Mouse (Mus musculus) neural tube, embryonic 10.5 days (tissue): ENCODE results near the gene Hoxa4.

Source experiments
- DNase-seq: peaks from one replicate; pipeline ENCODE4 v3.0.0-alpha.2; 2017; ENCODE audit warnings: low spot score; ENCODE audit errors: extremely low spot score

Hoxa4 gene

DNA sequence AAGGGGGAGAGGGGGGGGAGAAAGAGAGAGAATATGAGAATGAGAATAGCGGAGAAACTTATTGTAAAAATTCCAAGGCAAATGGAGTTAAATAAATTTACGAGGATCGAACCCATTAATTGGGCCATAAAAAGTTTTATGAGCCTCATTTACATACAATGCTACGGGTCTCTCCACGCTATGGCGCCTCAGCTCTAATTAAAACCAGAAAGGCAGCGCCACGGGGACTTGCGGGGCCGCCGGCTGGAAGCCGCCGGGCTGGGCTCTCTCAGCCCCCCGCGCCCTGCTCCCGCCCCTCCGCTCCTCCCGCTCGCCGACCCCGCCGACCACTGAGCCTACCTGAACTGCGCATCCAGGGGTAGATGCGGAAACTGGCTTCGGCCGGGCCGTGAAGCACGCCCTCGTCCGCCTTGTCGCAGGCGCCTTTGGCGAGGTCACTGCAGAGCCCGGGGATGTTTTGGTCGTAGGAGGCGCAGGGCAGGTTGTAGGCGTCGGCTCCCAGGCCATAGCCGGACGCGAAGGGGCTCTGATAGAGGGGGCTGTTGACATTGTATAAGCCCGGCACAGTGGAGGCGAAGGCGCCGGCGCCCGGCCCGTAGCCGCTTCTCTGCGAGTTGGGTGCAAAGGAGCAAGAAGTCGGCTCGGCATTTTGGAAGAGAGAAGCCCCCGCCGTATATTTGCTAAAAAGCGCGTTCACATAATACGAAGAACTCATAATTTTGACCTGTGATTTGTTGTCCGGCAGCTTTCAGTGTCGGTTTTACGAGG lies 25.3 kb upstream of the Hoxa4 start:
- no peak for DNase-seq

DNA sequence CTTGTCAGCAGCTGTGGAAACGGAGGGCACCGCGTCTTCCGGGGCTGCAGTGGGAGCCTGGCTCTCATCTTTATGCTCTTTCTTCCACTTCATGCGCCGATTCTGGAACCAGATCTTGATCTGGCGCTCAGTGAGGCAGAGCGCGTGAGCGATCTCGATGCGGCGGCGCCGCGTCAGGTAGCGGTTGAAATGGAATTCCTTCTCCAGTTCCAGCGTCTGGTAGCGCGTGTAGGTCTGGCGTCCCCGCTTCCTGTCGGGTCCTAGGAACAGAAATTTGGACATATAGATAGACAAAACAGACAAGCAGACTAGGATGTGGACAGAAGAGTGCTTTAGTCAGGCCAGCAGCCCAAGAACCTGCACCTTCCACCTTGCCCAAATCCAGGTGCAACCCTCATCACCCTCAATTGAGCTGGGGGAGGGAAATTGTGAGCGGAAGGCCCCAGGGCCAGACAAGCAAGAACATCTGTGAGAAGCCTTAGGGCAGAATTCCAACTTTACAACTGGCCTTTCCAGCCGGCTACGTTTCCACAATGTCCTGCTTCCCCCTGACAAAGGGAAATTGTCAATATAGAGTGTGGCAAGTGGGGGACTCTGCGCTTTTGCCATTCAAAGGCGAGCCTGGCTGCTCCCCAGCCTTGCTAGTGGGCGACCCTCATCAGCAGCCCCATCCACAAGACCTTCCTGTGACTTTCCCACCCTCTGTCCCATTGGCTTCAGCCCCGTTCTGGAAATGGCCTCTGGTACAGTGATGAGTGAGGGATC lies 24.4 kb upstream of the Hoxa4 start:
- DNase-seq = no peak

DNA sequence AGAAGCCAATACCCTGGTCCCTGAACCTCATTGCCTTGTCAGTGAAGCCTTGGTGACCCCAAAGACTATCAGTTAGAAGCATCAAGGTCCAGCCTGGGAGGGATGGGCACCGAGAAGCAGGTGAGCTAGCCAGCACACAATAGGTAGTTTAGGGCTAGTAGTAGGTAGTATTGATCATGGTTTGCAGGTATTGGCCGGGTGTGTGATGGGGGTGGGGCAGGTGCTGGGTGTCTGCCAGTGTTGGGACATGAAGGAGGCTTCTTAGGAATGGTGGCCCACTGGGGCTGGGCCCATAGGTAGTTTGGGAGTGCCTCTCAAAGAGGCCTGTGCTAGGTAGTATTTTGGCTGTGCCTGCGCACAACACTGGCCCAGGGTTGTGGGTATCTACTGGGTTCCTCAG lies 23.5 kb upstream of the Hoxa4 start:
- DNase-seq = no peak

DNA sequence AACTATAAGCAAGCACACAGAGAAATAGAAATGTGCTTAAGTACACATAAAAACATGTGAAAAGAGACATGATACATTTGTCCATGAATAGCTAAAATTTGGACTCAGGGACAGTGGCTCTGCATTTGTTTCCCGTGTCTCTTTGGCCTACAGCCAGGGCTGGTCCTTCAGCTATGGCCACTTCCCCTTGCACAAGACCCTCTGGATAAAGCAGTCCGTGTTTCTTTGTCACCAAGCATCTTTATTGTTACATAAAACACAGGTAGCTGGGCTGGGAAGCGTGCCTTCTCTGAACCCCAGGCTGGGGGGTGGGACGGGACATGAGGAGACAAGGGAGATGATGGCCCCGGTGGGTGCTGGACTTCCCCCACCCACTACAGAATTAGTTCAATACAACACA lies 22.7 kb upstream of the Hoxa4 start:
- DNase-seq = no peak

DNA sequence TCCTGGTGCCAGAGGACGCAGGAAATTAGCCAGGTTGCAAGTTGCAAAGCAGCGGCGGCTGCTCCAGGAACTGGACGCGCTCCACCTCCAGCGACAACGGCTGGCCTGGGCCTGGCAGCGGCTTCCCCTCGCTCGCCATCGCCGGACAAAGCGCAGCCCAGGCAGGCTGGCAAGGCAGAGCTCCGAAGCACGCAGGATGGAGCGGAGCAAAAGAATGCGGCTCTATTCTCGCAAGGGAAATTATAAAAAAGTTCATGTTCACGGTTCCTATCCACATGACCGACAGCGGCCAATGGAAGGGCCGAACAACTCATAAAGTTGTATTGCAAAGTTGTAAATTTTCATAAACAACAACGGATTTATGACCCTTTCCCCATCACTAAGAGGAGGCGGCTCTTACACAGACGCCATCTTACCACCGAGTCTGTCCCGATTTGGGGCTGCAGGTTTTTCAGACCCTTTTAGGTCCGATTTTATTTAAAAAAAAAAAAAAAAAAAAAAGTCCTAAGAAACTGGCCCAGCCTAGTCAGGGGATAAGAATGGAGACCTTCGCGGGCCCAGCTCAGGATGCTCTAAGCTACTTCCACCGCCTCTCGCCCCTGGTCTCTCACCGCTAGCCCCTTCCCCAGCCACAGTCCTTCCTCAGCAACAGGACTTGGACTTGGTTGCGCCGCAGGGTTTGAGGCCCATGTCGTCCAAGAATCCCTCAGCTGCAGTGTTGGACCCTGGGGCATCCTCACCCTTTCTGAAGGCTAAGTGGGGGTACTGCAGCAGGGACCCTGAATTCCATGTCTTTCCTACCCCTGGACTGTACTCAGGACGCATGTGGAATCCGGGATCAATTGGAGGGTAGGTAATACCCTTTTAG lies 21.8 kb upstream of the Hoxa4 start, which contains the start of the genes Hoxa3 and Gm28308:
Hoxa3 (minus strand) TSS at position 218 of the 868 bp plus-strand sequence.
Gm28308 (minus strand) TSS at position 221 of the 868 bp plus-strand sequence.
- DNase-seq = no peak

DNA sequence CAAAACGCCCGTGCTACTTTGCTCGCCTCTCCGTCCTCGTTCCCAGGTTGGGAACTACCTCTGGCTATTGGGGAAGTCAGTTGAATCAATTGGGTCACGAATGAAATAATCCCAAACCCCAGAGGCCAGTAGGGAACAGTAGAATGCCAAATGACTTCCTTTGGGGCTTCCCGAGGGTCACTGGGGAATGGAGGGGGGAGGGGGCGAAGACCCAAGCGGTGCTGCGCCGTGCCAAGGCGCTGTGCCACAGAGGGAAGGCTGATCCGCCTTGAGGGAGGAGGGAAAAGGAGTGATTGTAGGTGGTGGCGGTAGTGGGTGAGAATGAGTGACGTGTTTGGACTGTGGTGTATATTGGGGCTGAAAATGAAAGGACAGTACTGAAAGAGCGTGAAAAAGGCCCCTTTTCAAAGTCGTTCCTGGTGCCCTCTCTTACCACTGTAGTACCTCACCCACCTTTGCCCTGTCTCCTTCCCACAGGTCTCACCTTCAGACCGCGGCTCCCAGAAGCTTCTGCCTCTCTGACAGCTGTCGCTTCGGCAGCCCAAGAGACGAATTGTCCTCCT lies 21.1 kb upstream of the Hoxa4 start:
- DNase-seq = no peak

DNA sequence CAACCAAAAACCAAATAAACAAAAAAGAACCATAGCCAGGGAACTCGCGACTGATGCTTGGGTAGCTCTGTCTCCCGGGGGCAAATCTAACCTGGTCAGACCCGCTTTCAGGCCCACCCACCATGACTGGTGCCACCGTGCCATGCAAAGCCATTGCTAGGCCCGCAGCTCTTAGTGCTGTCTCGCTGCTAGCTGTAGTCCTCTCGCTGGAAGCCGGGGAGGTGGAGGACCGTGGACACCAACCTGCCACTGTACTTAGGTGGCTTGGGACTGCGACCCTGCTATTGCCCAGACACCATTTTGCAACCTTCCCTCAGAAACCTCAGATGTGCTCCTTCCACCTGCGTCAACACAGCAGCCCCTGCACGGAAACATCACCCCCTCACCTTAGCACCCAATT lies 20.4 kb upstream of the Hoxa4 start:
- no peak for DNase-seq

DNA sequence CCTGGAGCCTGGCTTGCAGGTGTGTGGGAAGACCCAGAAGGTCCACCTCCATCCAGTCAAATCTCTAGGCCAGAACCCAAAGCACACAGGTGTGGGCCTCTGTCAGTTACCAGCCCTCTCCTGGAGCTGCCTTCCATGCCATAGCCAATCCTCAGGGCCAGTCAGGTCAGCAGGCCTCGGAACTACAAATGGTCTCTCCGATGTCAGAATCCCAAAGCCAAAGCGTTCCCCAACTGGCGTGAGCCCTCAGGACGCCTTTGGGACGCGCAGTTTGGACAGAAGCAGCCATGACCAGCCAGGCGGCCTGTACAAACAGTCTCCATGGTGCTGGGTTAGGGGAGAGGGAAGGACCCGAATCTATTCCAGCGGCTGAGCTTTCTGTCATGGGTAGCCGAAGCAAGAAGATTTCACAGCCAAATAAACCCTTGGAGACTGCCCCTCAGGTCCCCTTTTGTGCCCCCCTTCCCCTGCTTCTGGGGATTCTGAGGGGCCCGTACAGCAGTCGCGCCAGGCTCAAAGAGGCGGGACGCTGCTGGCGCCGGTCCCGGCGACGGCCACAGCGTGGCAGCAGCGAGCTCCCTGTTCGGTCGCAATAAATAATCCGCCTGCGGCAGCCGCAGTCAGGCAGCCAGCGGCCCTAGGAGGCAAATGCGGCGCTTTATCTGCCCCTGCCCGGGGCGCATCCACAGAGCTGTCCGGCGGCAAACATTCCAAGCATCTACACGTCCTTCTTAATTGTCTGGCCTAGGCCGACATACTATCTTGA lies 19.8 kb upstream of the Hoxa4 start:
- peak; percentile 88 for DNase-seq

DNA sequence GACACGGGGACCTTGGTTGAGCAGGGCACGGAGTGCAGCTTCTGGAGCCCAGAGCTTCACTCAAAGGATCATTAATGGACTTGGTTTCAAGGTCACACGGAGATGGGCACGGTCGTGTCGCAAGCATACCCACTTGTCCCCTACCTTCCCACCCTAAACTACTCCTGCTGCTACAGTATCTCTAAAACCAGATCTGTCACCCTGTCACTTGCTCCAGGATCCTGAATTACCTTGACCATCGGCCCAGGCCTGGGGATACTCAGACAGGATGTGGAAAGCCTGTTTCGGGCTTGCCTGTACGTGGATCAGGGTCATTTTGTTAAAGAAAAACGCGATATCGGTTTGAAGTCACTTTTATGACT lies 18.1 kb upstream of the Hoxa4 start:
- DNase-seq = peak; percentile 62

DNA sequence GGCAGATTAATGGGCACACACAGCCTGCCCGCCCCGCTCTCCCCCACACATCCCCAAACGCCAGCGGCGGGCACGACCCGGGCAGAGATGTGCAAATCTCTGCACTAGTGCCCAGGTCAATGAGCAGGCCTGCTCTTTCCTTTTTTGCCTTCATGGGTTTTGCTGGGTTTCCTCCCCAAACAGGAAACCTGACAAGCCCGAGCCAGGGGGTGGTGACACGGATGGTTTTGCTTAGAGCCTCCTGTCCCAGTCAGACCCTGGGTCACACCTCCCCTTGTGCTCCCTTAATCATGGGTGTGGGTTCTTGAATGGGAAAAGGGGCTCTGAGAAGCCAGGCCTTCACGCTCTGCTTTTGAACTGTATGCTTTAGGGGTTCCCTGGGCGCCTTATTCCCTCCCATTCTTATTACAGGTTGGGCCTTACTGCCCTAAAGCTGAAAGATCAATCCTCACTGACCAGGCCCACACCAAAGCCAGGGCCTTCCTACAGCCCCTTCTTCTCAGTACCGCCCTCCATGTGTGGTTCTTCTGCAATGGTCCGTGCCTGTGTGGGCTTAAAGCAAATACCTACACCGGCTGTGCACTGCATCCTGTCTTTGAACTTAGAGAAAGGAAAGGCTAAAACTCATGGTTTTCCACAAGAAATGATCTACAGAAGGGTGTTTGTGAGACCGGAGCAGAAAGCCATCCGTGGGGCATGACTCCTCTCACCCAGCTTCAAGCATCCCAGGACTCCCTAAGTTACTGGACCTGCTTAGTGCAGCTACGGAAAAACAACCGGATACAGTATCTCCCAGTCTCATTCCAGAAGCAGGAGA lies 17.5 kb upstream of the Hoxa4 start:
- peak; percentile 80 for DNase-seq

DNA sequence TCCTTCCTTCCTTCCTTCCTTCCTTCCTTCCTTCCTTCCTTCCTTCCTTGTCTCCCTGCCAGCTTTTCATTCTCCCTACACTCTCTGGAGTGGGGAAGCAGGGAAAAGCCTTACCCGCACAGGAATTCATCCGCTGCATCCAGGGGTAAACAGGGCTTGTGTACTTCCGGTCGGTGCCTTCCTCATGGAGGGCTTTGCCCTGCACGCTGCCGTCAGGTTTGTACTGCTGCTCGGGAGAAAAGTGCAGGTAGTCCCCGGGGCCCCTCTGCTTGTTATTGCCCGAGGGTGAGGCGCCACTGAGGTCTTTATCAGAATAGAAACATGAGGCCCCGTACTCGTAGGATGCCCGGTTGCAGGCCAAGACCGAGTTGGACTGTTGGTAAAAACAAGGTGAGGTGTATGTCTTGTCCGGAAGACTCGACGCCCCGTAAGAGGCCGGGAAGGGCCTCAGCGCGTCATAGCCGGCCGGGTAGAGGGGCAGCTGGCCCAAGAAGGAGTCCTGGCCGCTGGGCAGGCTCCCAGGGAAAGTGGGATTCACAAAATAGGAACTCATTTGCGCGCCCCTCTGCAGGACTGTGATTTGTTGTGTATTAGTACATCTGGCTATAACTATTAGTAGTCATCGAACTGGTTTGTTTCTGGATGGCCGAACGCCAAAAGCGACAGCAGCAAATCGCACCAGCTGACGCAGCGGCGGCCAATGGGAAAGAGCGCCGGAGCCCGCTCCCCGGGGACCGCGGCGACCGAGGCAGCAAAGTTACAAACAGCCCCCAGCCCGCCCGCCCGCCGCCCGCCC lies 16.7 kb upstream of the Hoxa4 start, which contains the start of gene Hoxa6:
Hoxa6 (minus strand) TSS at position 651 of the 796 bp plus-strand sequence.
- DNase-seq = no peak

DNA sequence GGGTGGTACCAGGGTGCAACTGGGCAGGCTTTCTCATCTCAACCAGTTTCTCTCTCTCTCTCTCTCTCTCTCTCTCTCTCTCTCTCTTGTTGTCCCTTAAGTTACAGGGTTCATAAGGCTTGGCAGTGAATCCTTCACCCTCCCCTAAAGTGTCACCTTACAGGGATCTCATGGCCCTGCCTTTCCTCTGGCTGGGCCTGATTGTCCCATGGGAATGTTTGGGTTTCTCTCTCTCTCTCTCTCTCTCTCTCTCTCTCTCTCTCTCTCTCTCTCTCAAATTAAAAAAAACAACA lies 16.1 kb upstream of the Hoxa4 start:
- no peak for DNase-seq

DNA sequence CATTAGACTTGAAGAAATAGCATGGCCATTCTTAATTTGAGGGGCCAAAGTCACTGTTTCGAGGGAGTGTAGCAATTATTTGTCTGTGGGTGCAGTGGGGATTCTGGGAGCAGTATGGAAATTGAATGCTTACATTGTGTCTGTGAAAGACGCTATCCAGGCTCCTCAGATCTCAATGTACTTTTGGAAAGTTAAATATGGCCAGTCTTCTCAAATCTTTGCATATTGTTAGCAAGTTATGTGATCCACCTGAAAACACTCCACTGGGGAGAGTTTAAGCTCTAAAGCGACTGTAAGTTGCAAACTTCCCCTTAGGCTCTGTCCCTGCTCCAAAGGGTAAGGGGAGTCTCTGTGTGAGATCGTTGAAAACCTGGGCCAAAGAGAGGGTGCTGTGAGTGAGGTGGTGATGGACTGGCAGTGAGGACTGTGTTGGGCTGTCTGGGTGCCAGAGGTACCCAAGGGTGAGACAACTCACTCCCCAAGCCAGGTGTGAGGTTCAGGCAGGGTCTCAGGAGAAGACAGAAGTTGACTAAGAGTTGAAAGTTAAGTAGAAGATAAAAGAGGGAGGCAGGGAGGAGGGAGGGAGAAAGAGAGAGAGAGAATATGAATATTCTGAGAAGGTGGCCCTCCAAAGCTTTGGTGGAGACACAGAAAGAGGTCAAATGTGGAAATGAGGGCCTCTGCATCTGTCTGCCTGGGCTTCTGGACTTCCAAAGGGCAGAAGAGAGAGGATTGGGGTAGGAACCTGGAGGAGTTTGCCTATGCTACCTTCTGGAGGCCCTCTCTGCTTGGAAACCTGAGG lies 15.5 kb upstream of the Hoxa4 start:
- DNase-seq = peak; percentile 62

DNA sequence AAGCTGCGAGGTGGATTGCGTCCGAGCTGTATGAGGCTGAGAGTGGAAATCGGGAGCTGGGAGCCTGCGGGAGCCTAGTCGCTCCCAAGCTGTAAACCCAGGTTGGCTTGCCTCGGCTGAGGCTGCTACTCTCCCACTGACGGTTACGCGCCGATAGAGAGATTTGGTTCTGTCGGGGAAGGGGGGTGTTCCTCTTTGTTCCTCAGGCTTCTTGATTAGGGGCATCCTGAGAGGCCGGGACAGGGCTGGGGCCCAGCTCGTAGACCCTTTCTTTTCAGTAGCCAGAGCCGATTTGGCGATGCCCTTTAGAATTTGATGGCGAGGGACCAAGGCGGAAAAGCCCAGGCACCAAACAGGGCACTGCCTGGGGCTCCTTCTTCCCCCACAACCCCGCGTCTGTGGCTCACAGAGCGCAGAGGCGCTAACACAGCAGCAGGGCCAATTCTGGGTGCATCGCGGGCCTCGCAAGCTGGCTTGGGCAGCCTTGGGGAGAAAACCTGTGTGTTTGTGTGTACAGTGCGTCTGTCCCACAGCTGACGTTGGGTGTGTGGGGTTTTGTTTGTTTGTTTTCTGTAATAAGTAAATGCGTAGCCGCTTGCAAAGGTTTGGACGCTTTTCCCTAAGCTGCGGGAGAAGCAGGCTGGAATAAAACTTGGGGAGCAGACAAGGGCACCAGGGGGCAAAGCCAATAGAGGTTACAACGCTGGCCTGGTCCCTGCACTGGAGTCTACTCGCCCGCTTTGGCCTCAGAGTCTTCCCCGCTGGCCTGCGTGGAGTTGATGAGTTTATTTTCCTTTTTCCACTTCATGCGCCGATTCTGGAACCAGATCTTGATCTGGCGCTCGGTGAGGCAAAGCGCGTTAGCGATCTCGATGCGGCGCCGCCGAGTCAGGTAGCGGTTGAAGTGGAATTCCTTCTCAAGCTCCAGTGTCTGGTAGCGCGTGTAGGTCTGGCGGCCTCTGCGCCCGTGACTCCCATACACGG lies 14.4 kb upstream of the Hoxa4 start:
- peak; percentile 78 for DNase-seq

DNA sequence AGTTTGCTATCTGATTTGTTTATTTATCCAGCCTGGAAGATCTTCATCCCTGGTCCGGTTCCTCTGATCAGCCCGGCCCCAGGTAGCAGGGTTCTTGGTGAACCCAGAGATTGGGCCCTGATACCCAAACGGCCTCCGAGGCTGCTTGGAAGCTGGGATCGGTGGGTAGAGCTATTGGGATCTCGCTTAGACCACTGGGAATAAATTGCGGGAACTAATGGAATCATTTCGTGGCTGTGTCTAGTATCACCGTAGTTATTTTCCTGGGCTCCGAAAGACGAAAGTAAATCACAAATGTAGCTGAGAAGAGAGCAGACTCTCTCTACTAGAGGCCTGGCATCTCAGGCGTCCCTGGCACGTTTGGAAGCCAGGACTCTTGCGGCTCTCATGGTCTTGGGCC lies 13.7 kb upstream of the Hoxa4 start:
- DNase-seq = no peak

DNA sequence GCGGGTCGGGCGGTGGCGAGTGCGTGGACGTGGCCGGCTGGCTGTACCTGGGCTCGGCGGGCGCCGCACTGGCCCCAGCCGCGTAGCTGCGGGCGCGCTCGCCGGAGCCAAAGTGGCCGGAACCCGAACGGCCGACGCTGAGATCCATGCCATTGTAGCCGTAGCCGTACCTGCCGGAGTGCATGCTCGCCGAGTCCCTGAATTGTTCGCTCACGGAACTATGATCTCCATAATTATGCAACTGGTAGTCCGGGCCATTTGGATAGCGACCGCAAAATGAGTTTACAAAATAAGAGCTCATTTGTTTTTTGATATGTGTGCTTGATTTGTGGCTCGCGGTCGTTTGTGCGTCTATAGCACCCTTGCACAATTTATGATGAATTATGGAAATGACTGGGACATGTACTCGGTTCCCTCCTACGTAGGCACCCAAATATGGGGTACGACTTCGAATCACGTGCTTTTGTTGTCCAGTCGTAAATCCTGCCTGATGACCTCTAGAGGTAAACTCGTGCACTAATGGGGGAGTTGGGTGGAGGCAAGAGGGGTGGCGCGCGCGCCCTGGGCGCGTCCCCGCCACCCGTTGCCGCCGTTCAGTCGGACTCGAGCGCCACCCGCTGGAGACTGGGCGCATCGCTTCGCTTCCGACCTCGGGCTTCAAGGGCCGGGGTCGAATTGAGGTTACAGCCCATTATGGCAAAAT lies 12.6 kb upstream of the Hoxa4 start, which contains the start of gene Hoxa5:
Hoxa5 (minus strand) TSS at position 538 of the 703 bp plus-strand sequence.
- DNase-seq = peak; percentile 98
